Mouse (Mus musculus): ENCODE data around the gene Fndc3b. TPM values are rescaled to one million over a fixed set of nuclear protein-coding genes. Genes with fewer than 3 reads are reported as not detected.
A peak's percentile ranks its signal among the peaks of the same experiment; 100 is the strongest.

The Fndc3b gene
- polyA plus RNA-seq, 1 experiment from 2014 or later = 39.5 TPM

DNA sequence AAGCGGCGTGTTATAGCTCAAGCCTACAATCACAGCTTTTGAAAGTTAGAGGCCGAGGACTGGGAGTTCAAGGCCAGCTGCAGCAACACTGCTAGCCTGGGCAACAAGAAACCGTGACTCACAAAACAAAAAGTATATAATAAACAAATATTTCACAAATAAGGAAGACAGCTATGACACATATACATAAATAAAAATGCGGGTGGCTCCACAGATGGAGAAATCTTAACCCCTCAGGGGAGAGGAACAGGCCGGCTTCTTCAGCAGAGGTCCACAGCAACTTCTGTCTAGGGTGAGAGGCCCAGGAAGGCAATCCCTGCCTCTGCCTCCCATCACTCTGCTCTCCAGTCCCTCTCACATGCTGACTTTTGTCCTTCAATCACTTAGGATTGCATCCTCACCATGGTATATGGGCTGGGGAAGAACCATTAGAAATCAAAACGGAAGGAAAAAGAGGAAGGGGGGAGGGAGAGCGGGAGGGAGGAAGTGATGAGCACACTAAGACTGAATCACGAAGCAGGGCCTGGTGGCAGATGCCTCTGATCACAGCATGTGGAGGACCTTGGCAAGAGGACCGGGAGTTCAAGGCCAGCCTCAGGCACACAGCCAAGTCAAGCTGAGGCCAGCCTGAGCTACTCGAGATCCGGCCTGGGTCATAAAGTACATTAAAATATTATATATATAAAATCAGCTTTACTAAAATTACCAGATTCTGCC is 21.8 kb downstream of the Fndc3b start:
- 63% methylated on average over 12 of the region's 12 CpGs for WGBS
- Histone ChIP-seq H3K36me3 (peaks cover 4% of the 10 kb centered on the region; the same call in 1 of the 2 replicates), H3K27ac (peak overlapping the region; percentile 23; the same call in 1 of the 2 replicates), H3K9ac (no peak overlapping the region), H3K9me3 (no peaks in the 10 kb centered on the region), H3K27me3 (no peaks in the 10 kb centered on the region), H3K4me1 (peaks cover 47% of the 10 kb centered on the region), H3K4me2 (no peak overlapping the region), H3K4me3 (no peak overlapping the region)
- ATAC-seq (ENCODE audit: insufficient number of reproducible peaks, low FRiP score, low TSS enrichment, low read depth) = no peak

DNA sequence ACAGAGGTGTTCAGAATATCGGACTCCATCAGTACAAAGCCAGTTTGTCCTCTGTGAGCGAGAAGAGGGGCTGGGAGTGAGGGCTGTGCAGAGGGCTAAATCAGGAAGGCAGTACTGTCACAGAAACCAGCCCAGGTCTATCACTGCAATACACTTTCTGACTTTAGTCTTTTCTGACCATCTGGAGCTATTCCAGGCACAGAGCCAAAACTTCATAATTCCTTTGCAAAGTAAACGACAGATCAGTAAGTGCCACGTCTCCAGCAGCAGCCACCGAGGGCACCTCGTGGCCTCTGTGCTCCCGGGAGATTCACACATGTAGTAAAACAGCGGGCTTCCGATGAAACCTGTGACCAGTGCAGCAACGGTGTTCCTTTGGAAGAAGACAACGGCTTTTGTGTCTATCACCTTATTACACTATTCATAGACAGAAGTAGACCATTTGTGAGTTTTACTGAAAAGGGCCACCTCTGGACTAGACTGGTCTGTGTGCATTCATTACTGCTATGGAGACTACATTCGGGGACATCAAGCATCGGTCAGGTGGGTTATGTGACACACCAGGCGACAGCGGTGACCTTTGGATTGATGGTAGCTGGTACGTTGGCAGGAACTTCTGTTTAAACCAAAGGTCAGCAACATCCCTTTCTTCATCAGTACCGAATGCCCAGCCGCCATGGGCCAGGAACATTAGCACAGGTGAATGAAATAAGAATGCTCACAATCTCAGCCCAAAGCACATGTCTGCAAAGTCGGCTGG is 24.2 kb downstream of the Fndc3b start:
- Histone ChIP-seq H3K36me3 (peaks cover 8% of the 10 kb centered on the region), H3K27ac (no peak overlapping the region), H3K4me3 (no peak overlapping the region), H3K4me1 (peaks cover 47% of the 10 kb centered on the region), H3K9me3 (no peaks in the 10 kb centered on the region), H3K4me2 (no peak overlapping the region), H3K9ac (no peak overlapping the region), H3K27me3 (no peaks in the 10 kb centered on the region)
- ATAC-seq (ENCODE audit: insufficient number of reproducible peaks, low FRiP score, low TSS enrichment, low read depth) = no peak
- WGBS = 66% methylated on average over 19 of the region's 19 CpGs

DNA sequence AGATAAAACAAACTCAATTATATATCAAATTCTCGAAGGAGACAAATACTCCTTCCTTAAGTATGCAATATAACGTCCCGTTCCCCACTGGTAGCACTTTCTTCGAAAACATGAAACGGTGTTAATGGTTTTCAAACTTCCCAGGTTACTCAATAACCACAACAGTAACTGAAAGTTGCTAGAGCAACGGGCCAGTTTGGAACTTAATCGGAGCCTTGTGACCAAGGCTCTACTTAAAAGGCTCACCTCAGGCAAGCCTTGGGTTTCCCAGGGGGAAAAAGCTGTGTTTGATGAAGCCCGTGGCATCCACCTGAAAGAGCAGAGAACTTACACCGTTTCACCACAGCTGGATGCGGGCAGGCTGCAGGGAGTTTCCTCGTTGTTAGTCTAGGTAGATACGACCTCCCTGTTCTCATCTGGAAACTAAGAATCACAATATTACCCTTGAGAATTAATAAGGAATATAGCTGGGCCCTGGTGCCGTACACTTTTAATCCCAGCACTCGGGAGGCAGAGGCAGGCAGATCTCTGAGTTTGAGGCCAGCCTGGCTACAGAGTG is 25.4 kb downstream of the Fndc3b start:
- no peak for ATAC-seq (ENCODE audit: insufficient number of reproducible peaks, low FRiP score, low TSS enrichment, low read depth)
- no peaks in the 10 kb centered on the region for H3K27me3 ChIP-seq
- H3K4me1 ChIP-seq = peaks cover 40% of the 10 kb centered on the region
- H3K36me3 ChIP-seq = peaks cover 8% of the 10 kb centered on the region
- 63% methylated on average over 14 of the region's 14 CpGs for WGBS
- no peak overlapping the region for H3K9ac ChIP-seq
- H3K9me3 ChIP-seq = no peaks in the 10 kb centered on the region
- no peak overlapping the region for H3K4me2 ChIP-seq
- H3K27ac ChIP-seq = no peak overlapping the region
- no peak overlapping the region for H3K4me3 ChIP-seq

DNA sequence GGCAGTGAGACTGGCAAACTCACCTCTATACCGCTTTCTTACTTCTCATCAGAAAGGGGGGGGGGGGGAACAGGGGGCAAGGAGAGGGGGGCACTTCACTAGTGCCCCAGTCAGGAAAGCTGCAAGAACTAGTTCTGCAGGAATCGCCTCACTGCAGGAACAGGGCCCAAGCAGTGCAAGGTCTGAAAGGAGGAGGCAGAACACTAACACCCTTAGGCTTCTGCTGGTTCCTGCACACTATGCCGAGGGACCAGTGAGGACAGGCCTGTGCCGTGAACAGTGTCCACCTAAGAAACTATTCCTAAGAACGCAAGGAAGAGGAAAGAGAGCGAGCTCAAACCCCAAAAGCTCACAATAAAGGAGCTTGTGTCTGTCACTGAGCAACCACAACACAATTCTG is 26.0 kb downstream of the Fndc3b start:
- no peak overlapping the region for H3K27ac ChIP-seq
- H3K4me1 ChIP-seq = peaks cover 37% of the 10 kb centered on the region
- H3K4me3 ChIP-seq = no peak overlapping the region
- 78% methylated on average over 6 of the region's 6 CpGs for WGBS
- no peaks in the 10 kb centered on the region for H3K9me3 ChIP-seq
- ATAC-seq (ENCODE audit: insufficient number of reproducible peaks, low FRiP score, low TSS enrichment, low read depth) = no peak
- no peak overlapping the region for H3K4me2 ChIP-seq
- H3K27me3 ChIP-seq = no peaks in the 10 kb centered on the region
- no peak overlapping the region for H3K9ac ChIP-seq
- peaks cover 8% of the 10 kb centered on the region for H3K36me3 ChIP-seq

DNA sequence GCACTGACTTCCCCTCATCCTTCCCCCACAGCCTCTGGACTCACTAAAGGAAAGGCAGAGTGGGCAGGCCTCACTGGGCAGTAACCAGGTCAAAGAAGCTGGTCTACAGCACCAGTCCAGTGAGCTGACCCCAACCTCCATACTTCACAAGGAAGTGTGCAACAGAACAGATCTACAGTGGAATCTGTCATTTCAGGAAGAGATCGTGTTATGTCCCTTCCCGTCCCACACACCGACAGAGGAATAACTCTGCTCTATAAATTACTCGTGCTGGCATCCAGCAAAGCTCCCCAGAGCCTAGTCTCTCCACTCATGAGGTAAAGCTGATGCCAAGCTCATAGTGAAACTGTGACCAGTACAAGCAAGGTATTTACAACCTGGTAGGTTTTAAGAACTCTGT is 27.7 kb downstream of the Fndc3b start:
- 36% methylated on average over 4 of the region's 4 CpGs for WGBS
- H3K9ac ChIP-seq = no peak overlapping the region

DNA sequence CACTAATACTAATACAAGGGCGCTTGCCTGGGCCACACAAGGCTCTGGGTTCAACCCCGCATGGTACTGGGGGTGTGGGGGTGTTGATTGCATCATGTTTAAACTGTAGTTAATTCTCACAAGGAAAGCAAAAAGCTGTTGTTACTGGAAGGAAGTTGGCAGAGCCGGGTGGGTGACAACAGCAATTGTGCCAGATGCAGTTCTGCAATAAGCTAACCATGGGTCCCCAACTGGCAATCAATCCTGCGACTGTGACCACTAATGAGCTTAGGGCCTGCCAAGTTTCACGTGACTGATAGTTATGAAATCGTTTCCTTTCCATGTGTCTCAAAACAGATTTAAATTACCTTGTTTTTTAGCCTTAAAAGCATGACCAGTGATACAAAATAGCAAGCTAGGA is 33.5 kb downstream of the Fndc3b start:
- Histone ChIP-seq H3K4me1 (peaks cover 24% of the 10 kb centered on the region), H3K4me2 (no peak overlapping the region), H3K9me3 (no peaks in the 10 kb centered on the region), H3K9ac (no peak overlapping the region), H3K27ac (no peak overlapping the region), H3K4me3 (no peak overlapping the region), H3K36me3 (peaks cover 4% of the 10 kb centered on the region; the same call in 1 of the 2 replicates), H3K27me3 (no peaks in the 10 kb centered on the region)
- no peak for ATAC-seq (ENCODE audit: insufficient number of reproducible peaks, low FRiP score, low TSS enrichment, low read depth)
- WGBS = 37% methylated on average over 6 of the region's 6 CpGs

More for the DNA sequence above, 27.7 kb downstream of the Fndc3b start:
- Histone ChIP-seq H3K9me3 (no peaks in the 10 kb centered on the region), H3K4me3 (no peak overlapping the region), H3K27ac (no peak overlapping the region), H3K36me3 (peaks cover 8% of the 10 kb centered on the region), H3K4me2 (no peak overlapping the region), H3K4me1 (peaks cover 28% of the 10 kb centered on the region), H3K27me3 (no peaks in the 10 kb centered on the region)
- ATAC-seq (ENCODE audit: insufficient number of reproducible peaks, low FRiP score, low TSS enrichment, low read depth) = no peak

DNA sequence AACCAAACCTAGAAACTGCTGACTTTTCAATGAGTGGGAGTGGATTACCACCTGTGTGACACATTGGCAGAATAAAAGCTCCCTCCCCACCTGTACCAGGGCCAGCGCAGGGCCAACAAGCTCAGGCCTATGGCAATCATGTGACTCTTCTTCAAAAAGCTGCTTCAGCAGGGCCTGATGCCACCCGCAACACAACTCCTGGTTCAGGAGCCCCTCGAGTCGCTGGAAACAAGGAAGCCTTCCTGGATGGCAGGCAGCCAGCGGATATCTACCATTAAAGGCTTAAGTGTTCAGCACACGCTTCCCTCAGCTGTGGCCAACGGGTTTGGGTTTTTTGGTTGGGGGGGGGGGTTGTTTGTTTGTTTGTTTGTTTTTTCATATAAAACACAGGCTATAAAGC is 37.4 kb downstream of the Fndc3b start:
- Histone ChIP-seq H3K9me3 (no peaks in the 10 kb centered on the region), H3K4me2 (no peak overlapping the region), H3K4me1 (peaks cover 39% of the 10 kb centered on the region), H3K27me3 (no peaks in the 10 kb centered on the region), H3K27ac (no peak overlapping the region), H3K36me3 (no peaks in the 10 kb centered on the region), H3K4me3 (no peak overlapping the region), H3K9ac (no peak overlapping the region)
- ATAC-seq (ENCODE audit: insufficient number of reproducible peaks, low FRiP score, low TSS enrichment, low read depth) = no peak
- WGBS = 46% methylated on average over 7 of the region's 7 CpGs

DNA sequence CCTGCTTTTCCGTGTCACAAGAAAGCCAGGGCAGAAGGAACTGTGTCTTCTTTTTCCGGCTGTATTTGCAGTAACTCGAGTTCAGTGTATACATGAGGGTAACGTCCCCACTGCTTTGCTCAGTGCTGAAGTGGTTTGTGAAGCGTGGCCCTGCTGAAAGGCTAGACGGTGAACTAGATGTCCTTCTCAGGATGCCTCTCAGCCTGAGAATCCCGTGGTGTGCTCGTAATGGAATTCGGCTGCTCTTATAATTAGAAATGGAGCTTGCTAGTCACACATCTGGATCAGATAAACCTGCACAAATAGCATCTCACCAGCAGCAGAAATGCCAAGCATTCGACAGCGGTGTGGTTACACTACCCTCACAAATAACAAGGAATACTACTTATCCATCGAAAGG is 40.7 kb downstream of the Fndc3b start:
- Histone ChIP-seq H3K36me3 (no peaks in the 10 kb centered on the region), H3K9ac (no peak overlapping the region), H3K4me1 (peaks cover 37% of the 10 kb centered on the region), H3K27ac (no peak overlapping the region), H3K4me2 (no peak overlapping the region), H3K9me3 (no peaks in the 10 kb centered on the region), H3K4me3 (no peak overlapping the region), H3K27me3 (no peaks in the 10 kb centered on the region)
- no peak for ATAC-seq (ENCODE audit: insufficient number of reproducible peaks, low FRiP score, low TSS enrichment, low read depth)
- 29% methylated on average over 12 of the region's 12 CpGs for WGBS

DNA sequence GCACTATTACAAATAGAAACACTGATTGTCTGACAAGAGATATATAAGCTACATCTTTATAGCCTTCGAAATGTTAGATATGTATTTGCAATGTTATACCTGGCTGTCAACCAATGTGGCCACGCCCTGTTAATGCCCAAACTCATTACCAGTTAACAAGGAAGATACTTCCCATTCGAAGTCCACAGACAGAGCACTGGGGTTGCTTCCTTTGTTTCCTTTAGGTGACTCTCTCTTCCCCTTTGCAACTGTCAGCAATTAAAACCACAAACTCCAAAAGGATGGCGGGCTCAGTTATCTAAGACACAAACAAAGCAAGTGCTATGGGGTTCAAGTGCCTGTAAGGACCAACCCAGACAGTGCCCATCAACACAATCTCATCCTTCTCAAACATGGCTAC is 43.8 kb downstream of the Fndc3b start:
- WGBS = 79% methylated on average over 4 of the region's 4 CpGs
- Histone ChIP-seq H3K4me2 (no peak overlapping the region), H3K9me3 (no peaks in the 10 kb centered on the region), H3K36me3 (no peaks in the 10 kb centered on the region), H3K4me3 (no peak overlapping the region), H3K9ac (no peak overlapping the region), H3K4me1 (peaks cover 29% of the 10 kb centered on the region), H3K27me3 (no peaks in the 10 kb centered on the region), H3K27ac (no peak overlapping the region)
- ATAC-seq (ENCODE audit: insufficient number of reproducible peaks, low FRiP score, low TSS enrichment, low read depth) = no peak

DNA sequence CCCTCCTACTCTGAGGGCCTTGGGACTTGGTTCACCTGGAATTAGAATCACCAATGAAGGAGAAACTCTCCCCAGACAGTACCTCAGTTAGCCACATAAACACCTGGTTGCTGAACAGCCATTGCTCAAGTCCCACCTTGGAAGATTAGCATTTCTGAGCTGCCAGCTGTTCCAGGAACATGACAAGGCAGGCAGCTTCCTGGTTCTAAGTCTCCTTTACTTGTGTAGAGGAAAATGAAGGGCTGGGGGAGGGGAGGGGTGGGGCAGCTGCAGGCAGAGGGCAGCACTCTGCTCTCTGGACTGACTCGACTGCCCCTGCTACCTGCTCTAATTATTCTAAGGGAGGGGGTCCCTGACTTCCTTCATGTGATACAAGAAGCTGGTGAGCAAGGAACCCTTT is 45.8 kb downstream of the Fndc3b start:
- no peak overlapping the region for H3K4me3 ChIP-seq
- no peak for ATAC-seq (ENCODE audit: insufficient number of reproducible peaks, low FRiP score, low TSS enrichment, low read depth)
- no peak overlapping the region for H3K4me2 ChIP-seq
- no peaks in the 10 kb centered on the region for H3K36me3 ChIP-seq
- no peaks in the 10 kb centered on the region for H3K9me3 ChIP-seq
- no peak overlapping the region for H3K9ac ChIP-seq
- H3K27ac ChIP-seq = no peak overlapping the region
- peaks cover 15% of the 10 kb centered on the region for H3K4me1 ChIP-seq
- H3K27me3 ChIP-seq = no peaks in the 10 kb centered on the region
- WGBS = 10% methylated on average over 1 of the region's 1 CpGs

DNA sequence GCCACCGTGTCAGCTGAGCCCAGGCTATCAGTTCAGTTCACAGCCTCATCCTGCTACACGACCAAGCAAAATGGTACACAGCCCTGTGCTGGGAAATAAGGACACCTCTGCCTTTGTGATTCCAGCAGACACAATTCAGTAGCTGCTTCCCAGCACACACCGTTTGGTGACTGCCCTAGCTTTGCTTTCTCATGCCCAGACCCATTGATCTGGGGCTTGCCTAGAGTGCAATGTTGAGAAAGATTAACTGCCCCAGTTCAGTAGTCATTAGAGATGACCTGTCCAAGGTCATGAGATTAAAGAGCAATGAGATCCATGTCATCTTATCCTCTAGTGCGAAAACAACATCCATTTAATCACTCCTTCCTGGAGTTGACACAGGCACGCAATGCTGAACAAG is 47.9 kb downstream of the Fndc3b start:
- WGBS = 62% methylated on average over 5 of the region's 5 CpGs
- no peaks in the 10 kb centered on the region for H3K27me3 ChIP-seq
- H3K36me3 ChIP-seq = 0 out of 2 replicates have a peak, but pooled peaks cover 2% of the 10 kb centered on the region
- no peaks in the 10 kb centered on the region for H3K9me3 ChIP-seq
- H3K4me3 ChIP-seq = no peak overlapping the region
- no peak for ATAC-seq (ENCODE audit: insufficient number of reproducible peaks, low FRiP score, low TSS enrichment, low read depth)
- H3K9ac ChIP-seq = no peak overlapping the region
- H3K4me2 ChIP-seq = no peak overlapping the region
- no peak overlapping the region for H3K27ac ChIP-seq
- H3K4me1 ChIP-seq = peaks cover 13% of the 10 kb centered on the region; the same call in 1 of the 2 replicates

DNA sequence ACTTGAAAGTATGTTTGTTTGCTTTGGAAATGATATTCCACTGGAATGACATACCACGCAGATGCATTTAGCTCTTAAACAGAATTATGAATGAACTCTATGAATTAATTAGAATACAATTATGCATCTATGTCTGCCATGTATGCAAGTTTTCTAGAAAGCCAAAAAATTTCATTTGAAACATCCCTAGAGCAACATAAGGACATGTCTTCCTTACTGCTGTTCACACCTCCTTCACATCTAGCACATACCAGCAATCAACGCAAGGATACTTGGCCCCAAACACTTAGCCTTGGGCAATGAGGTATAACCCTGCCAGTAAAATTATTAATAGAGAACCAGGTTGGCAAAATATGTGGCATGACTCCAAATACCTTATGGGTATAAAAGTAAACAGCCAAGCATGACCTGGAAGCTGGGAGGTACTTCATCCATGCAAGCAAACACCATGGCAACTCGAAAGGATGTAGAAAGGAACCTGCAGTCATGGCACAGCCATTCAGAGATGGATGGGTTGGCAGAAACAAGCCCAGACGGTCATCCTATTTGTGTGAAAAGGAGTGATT is 52.8 kb downstream of the Fndc3b start:
- no peak overlapping the region for H3K9ac ChIP-seq
- H3K36me3 ChIP-seq = 0 out of 2 replicates have a peak, but pooled peaks cover 2% of the 10 kb centered on the region
- H3K4me1 ChIP-seq = peaks cover 43% of the 10 kb centered on the region
- no peak for ATAC-seq (ENCODE audit: insufficient number of reproducible peaks, low FRiP score, low TSS enrichment, low read depth)
- H3K9me3 ChIP-seq = no peaks in the 10 kb centered on the region
- no peak overlapping the region for H3K4me2 ChIP-seq
- H3K27ac ChIP-seq = no peak overlapping the region
- WGBS = 73% methylated on average over 4 of the region's 4 CpGs
- no peaks in the 10 kb centered on the region for H3K27me3 ChIP-seq
- H3K4me3 ChIP-seq = no peak overlapping the region
